Mouse (Mus musculus): Measurements from ENCODE around the gene 1700016D06Rik.

- no peak for TF ChIP-seq POLR2A (IDR thresholded peaks at IDR 0.05; ENCODE audit: control insufficient read depth, extremely low read depth, insufficient read depth, low read length, poor library complexity)
- TF ChIP-seq CTCF (IDR thresholded peaks at IDR 0.05; ENCODE audit: borderline replicate concordance, control insufficient read depth, extremely low read depth, insufficient read depth, low read length, poor library complexity): no peak
Measured at GRCm38 (mm10) chr8:11629206-11629605, 71.7 kb downstream of the 1700016D06Rik start.

Data from thymus, adult 2 months (tissue).